ENCODE assay signal across 16 mouse cellular contexts in genomic region chr9:54537030-54537429, GRCm38 (mm10). TPM values are rescaled to one million over a fixed set of nuclear protein-coding genes. Genes with fewer than 3 reads are reported as not detected.
DNase-seq lines count a peak whose midpoint lies in the region.
"Had no signal": no experiment of that assay in that cellular context is flagged by ENCODE, and none has a peak within 500 bp of the region (broad histone marks: within the 10 kb centered on the region; RNA-seq: fewer than 3 reads in every experiment).

No protein-coding gene starts in this region.

- DNase-seq in embryo, embryonic 10 days (ENCODE audit: low spot score), result peak; percentile 17
- DNase-seq in embryo, embryonic 9.5 days (ENCODE audit: extremely low spot score), result no peak
- DNase-seq in layer of hippocampus, adult 11-12 months (ENCODE audit: low spot score), result peak; percentile 70
- DNase-seq in layer of hippocampus, adult 9-10 months (ENCODE audit: low spot score), result no peak
- peak; percentile 28 for DNase-seq in adipocyte (ENCODE audit: low spot score)
- peak; percentile 78 to 79 for DNase-seq in layer of hippocampus, adult 8-10 months (ENCODE audit: low spot score in 2 of 2)
- no peak for DNase-seq in kidney, adult 11 months
- no peak for DNase-seq in kidney, postnatal 4 days
- DNase-seq: adrenal gland, postnatal 14 days; cerebellum, adult 9-11 months; gastrocnemius, postnatal 10 days; kidney, adult 9 months; lung, postnatal 14 days; thymus, postnatal 4 days had no signal

RNA-seq across cellular contexts. Expression of gene Sh2d7, which starts 1.8 kb away (rescaled TPM):
- not detected for total RNA-seq in layer of hippocampus, adult 8-10 months (2022)
- total RNA-seq: adrenal gland, postnatal 14 days; gastrocnemius, postnatal 10 days; heart, postnatal 25 days; layer of hippocampus, postnatal 10 days had no signal

RNA-seq across cellular contexts. Expression of gene Cib2, which starts 23.0 kb away (rescaled TPM):
- total RNA-seq in layer of hippocampus, adult 8-10 months (2022), result 10 to 100 TPM; 22.5 to 25.8 (median 24.4) TPM

RNA-seq across cellular contexts. Expression of gene Dmxl2, which starts 35.6 kb away (rescaled TPM):
- 100 to 1,000 TPM; 184 to 220 (median 198) TPM for total RNA-seq in layer of hippocampus, adult 8-10 months (2022)

RNA-seq across cellular contexts. Expression of gene Idh3a, which starts 49.1 kb away (rescaled TPM):
- total RNA-seq in layer of hippocampus, adult 8-10 months (2022), result 100 to 1,000 TPM; 161 to 184 (median 169) TPM

Comparison
In these comparisons a context has a peak if more than half of its experiments do, and no peak if none do; other contexts are left out.
1. DNase-seq: peak in embryo, embryonic 10 days (single experiment), layer of hippocampus, adult 11-12 months (single experiment), adipocyte (single experiment) and layer of hippocampus, adult 8-10 months (2 of 2); none in embryo, embryonic 9.5 days (single experiment), layer of hippocampus, adult 9-10 months (single experiment), kidney, adult 11 months (single experiment) and kidney, postnatal 4 days (0 of 2).